Mouse (Mus musculus) layer of hippocampus, adult 2 months (tissue): ENCODE results near the gene Mlec. TPM values are rescaled to one million over a fixed set of nuclear protein-coding genes. Genes with fewer than 3 reads are reported as not detected.

Experiments used
- DNase-seq, 2 experiments: peaks; one replicate each; pipeline ENCODE4 v3.0.0; 2022; ENCODE audit warnings: low spot score in 2 of 2
- H3K27ac ChIP-seq: fragments of 200-600 bp; 2 replicates; pipeline ENCODE4 v1.8.1; 2022
- H3K4me3 ChIP-seq: fragments of 200-600 bp; 2 replicates; pipeline ENCODE4 v1.8.1; 2022; ENCODE audit warnings: mild to moderate bottlenecking
- CTCF ChIP-seq: fragments of 200-600 bp; conservative IDR thresholded peaks from 2 replicates; pipeline ENCODE4 v1.8.1; 2022; ENCODE audit warnings: antibody characterized with exemption, mild to moderate bottlenecking, moderate library complexity
- total RNA-seq, 2 experiments: library from RNA; stranded (reverse); gene quantifications; 2 replicates each; pipeline ENCODE4 v1.2.3; 2021

Gene Mlec
- total RNA-seq, 2 experiments from 2014 or later = 75.7 to 84.7 TPM

DNA sequence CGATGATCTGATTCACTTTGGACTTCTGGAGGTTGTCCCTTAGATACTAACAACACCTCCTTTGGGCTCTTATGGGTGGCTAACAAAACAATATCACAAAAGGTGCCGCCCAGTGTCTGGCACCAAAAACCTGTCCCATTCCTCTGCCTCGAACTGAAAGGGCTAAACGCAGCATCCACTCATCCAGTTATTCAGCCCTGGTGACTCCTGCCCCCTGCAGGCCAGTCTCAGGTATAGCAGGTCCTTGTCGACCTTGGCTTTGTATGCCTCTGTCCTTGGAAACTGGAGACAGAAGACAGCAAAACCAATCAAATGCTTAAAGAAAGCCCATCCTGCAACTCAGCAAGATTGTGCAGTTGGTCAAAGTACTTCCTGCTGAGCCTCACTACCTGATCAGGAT is 30.8 kb upstream of the Mlec start:
- Histone ChIP-seq H3K4me3 (no peak overlapping the region), H3K27ac (no peak overlapping the region)
- peak; percentile 89 for TF ChIP-seq CTCF
- peak in 1 of 2 experiments; percentile 54 for DNase-seq

DNA sequence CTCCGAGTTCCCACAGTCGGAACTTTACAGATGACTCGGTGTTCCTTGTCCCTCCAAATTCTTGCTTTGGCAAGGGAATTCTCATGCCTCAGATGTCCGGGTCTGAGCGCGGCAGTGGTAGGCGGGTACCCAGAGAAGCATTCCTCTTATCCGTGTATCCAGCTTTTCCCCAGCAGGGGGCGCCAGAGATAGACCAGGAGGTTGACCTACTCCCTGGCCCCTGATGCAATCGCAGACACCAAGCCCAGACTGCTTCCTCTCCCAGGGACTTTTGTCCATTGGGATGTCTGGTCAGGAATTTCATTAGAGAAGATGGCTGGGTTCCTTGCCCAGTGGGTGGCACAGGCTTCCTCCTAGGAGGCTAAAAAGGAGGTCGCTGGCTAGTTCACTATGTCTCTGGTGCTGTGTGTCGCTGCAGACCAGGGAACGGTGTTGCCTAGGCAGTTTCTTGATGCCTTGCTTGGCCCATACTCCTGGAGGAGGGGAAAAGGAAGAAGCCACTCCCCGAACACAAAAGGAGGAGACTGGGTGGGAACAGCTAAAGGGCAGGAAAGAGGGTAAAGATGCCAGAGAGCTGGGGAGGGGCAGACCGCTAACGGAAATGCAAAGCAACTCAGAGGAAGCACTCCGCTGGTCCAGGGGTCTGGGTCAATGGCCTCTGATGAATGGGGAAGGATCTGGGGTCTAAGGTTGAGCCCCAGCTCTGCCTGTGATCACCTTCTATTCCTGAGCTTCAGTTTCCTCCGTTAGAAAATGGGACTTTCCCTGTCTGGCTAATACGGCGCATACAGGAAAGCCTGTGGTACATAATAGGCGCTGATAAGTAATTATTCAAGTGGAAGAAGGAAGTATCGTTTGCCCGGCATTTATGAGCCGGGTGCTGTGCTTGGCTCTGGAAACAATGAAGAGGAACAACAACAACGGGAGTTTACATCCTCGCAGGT is 29.5 kb upstream of the Mlec start:
- DNase-seq = peak; percentile 90 to 95
- H3K4me3 ChIP-seq = peak overlapping the region; percentile 17; the same call in 1 of the 2 replicates
- peak overlapping the region; percentile 75 for H3K27ac ChIP-seq
- TF ChIP-seq CTCF = peak; percentile 93

DNA sequence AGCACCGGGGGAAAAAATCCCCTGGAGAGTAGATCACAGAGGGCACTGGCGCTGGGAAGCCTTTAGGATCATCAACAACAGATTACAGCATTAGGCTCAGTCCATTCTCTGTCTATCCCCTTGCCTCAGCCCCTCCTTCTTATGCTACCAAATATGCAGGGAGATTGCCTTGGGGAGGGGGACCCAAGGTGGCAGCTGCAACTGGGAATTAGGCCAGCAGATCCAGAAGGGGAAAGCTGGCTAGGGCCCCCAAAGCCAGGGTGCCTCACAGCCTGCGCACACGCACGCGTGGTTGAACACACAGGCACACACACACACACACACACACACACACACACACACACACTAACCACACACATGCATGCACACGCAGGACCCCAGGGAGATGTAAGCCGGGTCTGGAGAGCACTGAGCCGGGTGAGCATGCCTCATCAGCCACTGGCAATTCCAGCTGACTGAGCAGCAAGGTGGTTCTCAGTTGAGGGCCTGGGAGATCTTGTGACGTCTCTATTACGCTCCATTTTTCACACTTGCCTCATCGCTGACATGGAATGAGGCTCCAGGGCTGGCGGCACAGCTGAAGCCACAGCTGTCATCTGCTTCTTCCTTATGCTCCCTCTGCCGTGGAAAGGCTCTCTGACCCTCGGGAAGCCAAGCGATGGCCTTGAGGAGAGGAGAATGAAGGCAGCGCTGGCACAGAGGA is 28.5 kb upstream of the Mlec start:
- DNase-seq = no peak
- TF ChIP-seq CTCF = no peak
- Histone ChIP-seq H3K4me3 (peak overlapping the region; percentile 17; the same call in 1 of the 2 replicates), H3K27ac (peak overlapping the region; percentile 75)

DNA sequence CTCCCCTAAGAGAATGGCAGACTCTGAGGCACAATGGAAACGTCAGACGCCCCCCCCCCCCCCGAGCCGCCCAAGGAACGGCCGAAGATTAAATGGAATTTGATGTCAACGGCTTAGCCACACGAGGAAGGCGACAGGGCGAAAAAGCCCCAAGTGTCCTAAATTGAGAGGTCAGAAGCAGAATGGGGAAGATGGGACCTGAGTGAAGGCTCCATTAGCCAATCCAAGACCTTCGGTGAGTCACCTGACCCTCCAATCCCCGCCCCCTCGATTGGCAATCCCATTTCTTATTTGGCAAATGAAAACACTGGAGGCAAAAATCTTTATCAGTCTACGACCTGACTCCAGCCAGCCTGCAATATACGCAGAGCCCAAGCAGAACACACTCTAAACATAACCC is 26.7 kb upstream of the Mlec start:
- Histone ChIP-seq H3K4me3 (no peak overlapping the region), H3K27ac (peak overlapping the region; percentile 37; the same call in 1 of the 2 replicates)
- DNase-seq = peak in 1 of 2 experiments; percentile 46
- no peak for TF ChIP-seq CTCF

DNA sequence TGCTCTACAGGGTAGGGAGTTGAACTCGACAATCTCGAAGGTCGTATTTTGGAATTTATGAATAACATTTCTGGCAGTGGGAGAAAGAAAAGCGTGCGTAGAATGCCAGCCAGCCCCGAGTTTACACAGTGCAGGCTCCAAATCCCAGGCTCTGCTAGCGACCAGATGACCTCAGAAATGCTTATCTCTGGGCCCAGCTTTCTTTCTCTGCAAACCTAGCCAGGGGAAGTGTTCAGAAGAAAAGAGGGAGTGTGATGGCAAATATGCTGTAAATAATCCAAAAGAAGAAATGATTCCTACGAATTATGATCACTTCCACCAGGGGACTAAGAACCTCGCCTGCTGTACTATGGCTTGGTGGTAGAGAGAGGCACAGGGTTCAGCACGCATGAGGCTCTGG is 25.5 kb upstream of the Mlec start:
- no peak for DNase-seq
- TF ChIP-seq CTCF = no peak
- no peak overlapping the region for H3K27ac ChIP-seq
- H3K4me3 ChIP-seq = no peak overlapping the region

DNA sequence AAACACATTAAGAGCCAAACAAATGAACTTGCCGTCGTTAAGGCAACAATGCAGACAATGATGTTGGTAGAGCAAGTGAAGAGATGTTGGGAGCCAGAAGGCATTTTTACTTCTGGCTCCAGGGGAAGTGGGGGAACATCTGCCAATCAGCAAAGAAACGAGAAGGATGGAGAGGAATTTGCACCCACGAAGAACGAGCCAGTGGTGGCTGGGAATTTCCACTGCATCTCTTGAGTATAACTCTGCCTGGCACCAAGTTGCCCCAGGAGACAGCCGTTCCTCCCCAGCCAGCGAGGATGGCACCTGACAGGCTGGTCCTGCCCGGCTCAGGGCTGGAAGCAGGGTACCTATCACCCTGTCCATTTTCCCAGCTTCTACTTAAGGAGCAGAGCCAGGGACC is 24.9 kb upstream of the Mlec start:
- DNase-seq = no peak
- no peak overlapping the region for H3K4me3 ChIP-seq
- no peak for TF ChIP-seq CTCF
- peak overlapping the region; percentile 43; the same call in 1 of the 2 replicates for H3K27ac ChIP-seq

DNA sequence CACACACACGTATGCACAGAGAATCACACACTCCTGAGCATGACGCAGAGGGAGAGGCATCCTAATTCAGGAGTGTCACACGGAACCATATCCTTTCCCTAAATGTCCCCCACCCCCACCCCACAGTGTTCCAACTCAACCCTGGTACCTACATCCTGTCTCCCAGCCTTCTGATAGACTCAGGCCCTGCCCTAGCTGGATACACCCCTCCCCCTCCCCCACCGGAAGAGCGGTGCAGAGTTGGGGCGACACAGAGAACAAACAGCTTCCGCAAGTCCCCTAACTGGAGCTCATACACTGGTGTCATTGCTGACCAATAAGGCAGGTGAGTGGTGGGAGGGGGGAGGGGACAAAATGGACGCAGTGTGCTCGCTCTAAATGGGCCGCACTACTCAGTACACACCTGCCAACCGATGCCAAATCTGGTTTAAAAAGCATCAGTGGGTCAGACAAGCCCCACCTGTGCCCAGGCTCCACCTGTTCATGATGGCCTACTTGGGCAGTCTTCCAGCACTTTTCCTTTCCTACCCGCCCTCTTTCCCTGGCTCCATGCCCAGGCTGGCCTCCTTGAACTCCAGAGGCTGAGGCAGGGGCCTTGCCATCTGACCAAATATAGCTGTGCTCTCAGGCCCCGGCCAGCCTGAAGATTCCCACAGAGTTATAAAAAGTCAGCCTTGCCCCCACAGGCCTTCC is 23.4 kb upstream of the Mlec start:
- no peak overlapping the region for H3K27ac ChIP-seq
- no peak for TF ChIP-seq CTCF
- no peak for DNase-seq
- no peak overlapping the region for H3K4me3 ChIP-seq

DNA sequence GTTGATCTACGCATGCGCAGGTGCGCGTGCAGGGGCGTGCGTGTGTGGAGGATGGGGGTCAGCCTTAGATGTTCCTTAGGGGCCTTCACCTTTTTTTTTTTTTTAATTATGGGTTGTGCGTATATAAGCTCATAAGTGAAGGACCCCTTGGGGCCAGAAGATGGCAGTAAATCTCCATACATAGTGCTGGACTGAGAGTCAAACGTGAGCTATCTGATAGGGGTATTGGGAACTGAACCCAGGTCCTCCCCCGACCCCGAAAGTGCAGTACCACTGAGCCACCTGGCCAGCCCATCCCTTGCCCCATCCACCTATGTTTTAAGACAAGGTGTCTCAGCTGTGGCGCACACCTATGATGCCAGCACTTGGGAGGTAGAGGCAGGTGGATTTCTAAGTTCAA is 21.6 kb upstream of the Mlec start:
- peak; percentile 19; the same call in 1 of the 2 replicates for TF ChIP-seq CTCF
- H3K27ac ChIP-seq = no peak overlapping the region
- no peak overlapping the region for H3K4me3 ChIP-seq
- DNase-seq = no peak

DNA sequence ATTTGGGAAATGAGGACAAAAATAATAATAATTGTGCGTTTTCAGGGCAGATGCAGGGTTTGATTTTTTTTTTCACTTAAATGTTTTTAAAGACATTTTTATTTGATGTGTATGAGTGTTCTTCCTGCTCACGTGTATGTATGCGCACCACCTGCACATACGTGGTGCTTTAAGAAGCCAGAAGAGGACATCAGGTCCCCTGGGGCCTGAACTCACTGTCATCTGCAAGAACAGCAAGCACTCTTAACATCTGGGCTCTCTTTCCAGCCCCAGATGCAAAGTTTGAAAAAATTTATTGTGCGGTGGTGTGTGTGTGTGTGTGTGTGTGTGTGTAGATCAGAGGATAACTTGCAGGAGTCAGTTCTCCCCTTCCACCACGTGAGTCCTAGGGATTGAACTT is 19.9 kb upstream of the Mlec start:
- DNase-seq = no peak
- no peak for TF ChIP-seq CTCF
- Histone ChIP-seq H3K27ac (no peak overlapping the region), H3K4me3 (no peak overlapping the region)

DNA sequence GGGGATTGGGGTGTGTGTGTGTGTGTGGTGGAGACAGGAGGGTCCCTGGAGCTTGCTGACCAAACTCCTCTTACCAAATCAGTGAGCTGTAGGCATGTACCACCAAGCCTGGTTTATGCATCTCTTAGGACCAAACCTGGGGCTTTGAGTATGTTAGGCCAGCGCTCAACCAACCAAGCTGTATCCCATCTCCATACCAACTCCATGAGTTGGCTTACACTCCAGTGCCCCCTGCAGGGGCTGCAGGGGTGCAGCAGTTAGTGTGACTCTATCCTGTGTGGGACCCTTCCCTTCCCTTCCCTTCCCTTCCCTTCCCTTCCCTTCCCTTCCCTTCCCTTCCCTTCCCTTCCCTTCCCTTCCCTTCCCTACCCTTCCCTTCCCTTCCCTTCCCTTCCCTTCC is 16.6 kb upstream of the Mlec start:
- H3K27ac ChIP-seq = no peak overlapping the region
- peak; percentile 55 for TF ChIP-seq CTCF
- H3K4me3 ChIP-seq = no peak overlapping the region
- DNase-seq = no peak

DNA sequence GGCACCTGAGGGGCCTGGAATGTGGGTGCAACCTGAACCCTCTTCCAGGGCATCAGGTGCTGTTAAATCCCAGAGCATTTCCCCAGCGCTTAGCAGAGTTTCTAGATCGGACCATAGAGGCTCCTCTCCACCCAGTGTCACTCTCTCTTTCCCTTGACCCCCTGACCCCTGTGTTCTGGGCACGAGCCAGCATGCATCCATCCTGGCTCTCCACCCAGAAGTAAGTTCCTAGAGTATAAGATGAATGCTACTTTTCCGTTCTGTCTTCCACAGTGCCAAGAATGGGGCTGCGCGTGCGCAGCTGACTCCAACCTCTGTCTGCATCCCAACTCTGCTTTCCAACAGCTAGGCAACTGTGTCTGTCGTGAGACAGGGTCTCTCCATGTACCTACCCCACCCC is 12.2 kb upstream of the Mlec start:
- DNase-seq = no peak
- Histone ChIP-seq H3K27ac (no peak overlapping the region), H3K4me3 (no peak overlapping the region)
- TF ChIP-seq CTCF = no peak

DNA sequence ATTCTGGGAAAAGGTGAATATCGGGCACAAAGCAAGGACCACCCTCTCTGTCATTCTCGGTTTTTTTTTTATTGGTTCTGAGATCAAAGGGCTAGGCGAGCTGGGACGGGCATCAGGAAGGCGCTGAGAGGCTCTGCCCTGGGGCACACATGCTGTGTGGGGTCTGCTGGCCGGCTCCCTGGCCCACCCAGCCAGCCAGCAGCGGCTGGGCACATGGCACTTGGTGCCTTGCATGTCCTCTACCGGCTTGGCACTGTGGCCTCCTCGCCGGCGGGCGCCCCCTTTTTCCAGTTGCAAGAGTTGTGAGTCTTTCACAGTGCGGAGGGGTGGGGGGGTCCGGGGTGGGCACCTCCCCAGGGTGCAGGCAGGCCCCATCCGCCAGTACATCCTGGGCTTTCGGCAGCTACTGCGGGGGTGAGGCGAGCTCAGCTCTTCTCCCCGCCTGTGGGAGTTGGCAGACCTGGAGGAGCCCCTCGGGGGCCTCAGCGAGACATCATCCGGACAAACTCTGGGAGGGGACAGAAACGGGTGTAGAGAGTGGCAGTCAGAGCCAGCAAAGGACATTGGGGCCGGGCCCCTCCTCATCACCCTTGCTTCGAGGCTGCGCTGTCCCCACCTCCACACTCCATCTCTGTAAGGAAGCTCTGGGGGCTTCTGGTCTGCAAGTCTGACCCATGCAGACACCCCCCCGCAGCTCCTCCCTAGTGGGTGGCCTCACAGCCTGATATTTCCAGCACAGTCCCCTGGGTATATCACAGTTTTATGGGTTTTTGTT is 10.8 kb upstream of the Mlec start:
- H3K4me3 ChIP-seq = no peak overlapping the region
- H3K27ac ChIP-seq = no peak overlapping the region
- no peak for DNase-seq
- no peak for TF ChIP-seq CTCF
